Mouse (Mus musculus) right cerebral cortex, adult 18-20 months (tissue): ENCODE measurements at regions not wholly inside any gene's neighbourhood (a gene's known extent, or its start where the extent isn't known, plus 50 kb on each side); places are given as distances from the start of the nearest gene placed in this dataset.
A peak's percentile ranks its signal among the peaks of the same experiment; 100 is the strongest.
"Not testable (repeated sequence)": the region's sequence is repeated elsewhere in the genome, so short reads cannot be mapped to it uniquely, and the experiment has no call there.

ENCODE experiments used
- DNase-seq: peaks from one replicate; pipeline ENCODE4 v3.0.0; 2022; ENCODE audit warnings: mixed read lengths

GRCm38 (mm10) chr12:70631281-70631680, 178.4 kb downstream of the Tmx1 start:
- DNase-seq: no peak

GRCm38 (mm10) chr12:70633194-70633593, 180.3 kb downstream of the Tmx1 start:
- no peak for DNase-seq

- DNase-seq: no peak
Measured at GRCm38 (mm10) chr12:70633622-70634365, 180.9 kb downstream of the Tmx1 start.

GRCm38 (mm10) chr12:70635997-70636396, 183.1 kb downstream of the Tmx1 start:
- no peak for DNase-seq

GRCm38 (mm10) chr12:70640186-70640585, 185.1 kb upstream of the Frmd6 start:
- no peak for DNase-seq

GRCm38 (mm10) chr12:70644910-70645309, 180.4 kb upstream of the Frmd6 start:
- DNase-seq: no peak

GRCm38 (mm10) chr12:70645407-70645806, 179.9 kb upstream of the Frmd6 start:
- DNase-seq: no peak

- DNase-seq: no peak
Measured at GRCm38 (mm10) chr12:70647516-70647915, 177.8 kb upstream of the Frmd6 start.

GRCm38 (mm10) chr12:70648179-70648811, 177.0 kb upstream of the Frmd6 start:
- peak; percentile 34 for DNase-seq

- DNase-seq: peak; percentile 26
Measured at GRCm38 (mm10) chr12:70648812-70649188, 176.5 kb upstream of the Frmd6 start.

GRCm38 (mm10) chr12:70649691-70650090, 175.6 kb upstream of the Frmd6 start:
- DNase-seq: no peak

GRCm38 (mm10) chr12:70650470-70650869, 174.8 kb upstream of the Frmd6 start:
- no peak for DNase-seq

- no peak for DNase-seq
Measured at GRCm38 (mm10) chr12:70652751-70653150, 172.6 kb upstream of the Frmd6 start.

- DNase-seq: no peak
Measured at GRCm38 (mm10) chr12:70653971-70654370, 171.3 kb upstream of the Frmd6 start.

- DNase-seq: peak; percentile 28
Measured at GRCm38 (mm10) chr12:70654546-70654945, 170.8 kb upstream of the Frmd6 start.

GRCm38 (mm10) chr12:70655411-70655811, 169.9 kb upstream of the Frmd6 start:
- DNase-seq: no peak

GRCm38 (mm10) chr12:70655900-70656544, 169.3 kb upstream of the Frmd6 start:
- DNase-seq: no peak

GRCm38 (mm10) chr12:70656805-70657492, 168.4 kb upstream of the Frmd6 start:
- no peak for DNase-seq

- DNase-seq: no peak
Measured at GRCm38 (mm10) chr12:70657493-70657810, 167.9 kb upstream of the Frmd6 start.

- no peak for DNase-seq
Measured at GRCm38 (mm10) chr12:70658106-70658505, 167.2 kb upstream of the Frmd6 start.

- DNase-seq: no peak
Measured at GRCm38 (mm10) chr12:70660388-70660787, 164.9 kb upstream of the Frmd6 start.

GRCm38 (mm10) chr12:70668158-70668557, 157.2 kb upstream of the Frmd6 start:
- not testable (repeated sequence) for DNase-seq

- DNase-seq: no peak
Measured at GRCm38 (mm10) chr12:70672115-70672514, 153.2 kb upstream of the Frmd6 start.

GRCm38 (mm10) chr12:70673188-70673587, 152.1 kb upstream of the Frmd6 start:
- no peak for DNase-seq
